Mouse (Mus musculus) embryo, embryonic 10.5 days (tissue): ENCODE results near the gene Pitpnc1.

Source experiments
- DNase-seq: peaks from one replicate; pipeline ENCODE4 v3.0.0-alpha.2; 2015; ENCODE audit warnings: low spot score

Pitpnc1 gene

GRCm38 (mm10) chr11:107370476-107370875, 100.0 kb downstream of the Pitpnc1 start:
- DNase-seq, result no peak

- no peak for DNase-seq
These were observed 100.8 kb downstream of the Pitpnc1 start for GRCm38 (mm10) chr11:107369661-107370060.

- DNase-seq, result no peak
These were observed 104.4 kb downstream of the Pitpnc1 start for GRCm38 (mm10) chr11:107365938-107366712.

- no peak for DNase-seq
These were observed 111.8 kb downstream of the Pitpnc1 start for GRCm38 (mm10) chr11:107358695-107359094.

GRCm38 (mm10) chr11:107356224-107356623, 114.3 kb downstream of the Pitpnc1 start:
- no peak for DNase-seq

- no peak for DNase-seq
These were observed 115.0 kb downstream of the Pitpnc1 start for GRCm38 (mm10) chr11:107355526-107355925.

GRCm38 (mm10) chr11:107354499-107355143, 115.9 kb downstream of the Pitpnc1 start:
- no peak for DNase-seq

- no peak for DNase-seq
These were observed 117.9 kb downstream of the Pitpnc1 start for GRCm38 (mm10) chr11:107352596-107352995.

GRCm38 (mm10) chr11:107349756-107350155, 120.7 kb downstream of the Pitpnc1 start:
- no peak for DNase-seq

GRCm38 (mm10) chr11:107343031-107343430, 127.5 kb downstream of the Pitpnc1 start:
- no peak for DNase-seq

- DNase-seq, result no peak
These were observed 128.1 kb downstream of the Pitpnc1 start for GRCm38 (mm10) chr11:107342432-107342831.

GRCm38 (mm10) chr11:107341293-107341692, 129.2 kb downstream of the Pitpnc1 start:
- peak; percentile 48 for DNase-seq

GRCm38 (mm10) chr11:107340793-107341192, 129.7 kb downstream of the Pitpnc1 start:
- no peak for DNase-seq

- peak; percentile 61 for DNase-seq
These were observed 131.2 kb downstream of the Pitpnc1 start for GRCm38 (mm10) chr11:107339224-107339805.

- DNase-seq, result peak; percentile 57
These were observed 132.9 kb downstream of the Pitpnc1 start for GRCm38 (mm10) chr11:107337391-107338148.

GRCm38 (mm10) chr11:107335756-107336155, 134.7 kb downstream of the Pitpnc1 start:
- no peak for DNase-seq

- DNase-seq, result no peak
These were observed 135.5 kb downstream of the Pitpnc1 start for GRCm38 (mm10) chr11:107334849-107335484.

GRCm38 (mm10) chr11:107332905-107333304, 137.6 kb downstream of the Pitpnc1 start:
- DNase-seq, result no peak

GRCm38 (mm10) chr11:107332332-107332731, 138.2 kb downstream of the Pitpnc1 start:
- DNase-seq, result no peak

GRCm38 (mm10) chr11:107331425-107331824, 139.1 kb downstream of the Pitpnc1 start:
- DNase-seq, result no peak

- no peak for DNase-seq
These were observed 143.2 kb downstream of the Pitpnc1 start for GRCm38 (mm10) chr11:107327326-107327725.
